ENCODE assay signal across 8 mouse cellular contexts in genomic region chr17:56139355-56139754, GRCm38 (mm10). TPM values are rescaled to one million over a fixed set of nuclear protein-coding genes. Genes with fewer than 3 reads are reported as not detected.
DNase-seq lines count a peak whose midpoint lies in the region; ATAC-seq and TF ChIP-seq lines count a peak whose summit lies in the region.

No protein-coding gene starts in this region.

- H3K27me3 ChIP-seq in hindbrain, embryonic 10.5 days (ENCODE audit: insufficient read depth, poor library complexity, severe bottlenecking) = peaks cover 91% of the 10 kb centered on the region
- H3K27me3 ChIP-seq in midbrain, embryonic 13.5 days = peaks cover 48% of the 10 kb centered on the region

- H3K4me2 ChIP-seq in midbrain, embryonic 13.5 days (replicated peaks) = peak overlapping the region; percentile 84

- no peak for TF ChIP-seq CTCF in layer of hippocampus, adult 2 months (conservative IDR thresholded peaks at IDR 0.05)

- peak overlapping the region; percentile 64 for H3K4me3 ChIP-seq in layer of hippocampus, adult 2 months
- peak overlapping the region; percentile 78 for H3K4me3 ChIP-seq in hindbrain, embryonic 10.5 days
- H3K4me3 ChIP-seq in midbrain, embryonic 13.5 days (replicated peaks) = peak overlapping the region; percentile 86

- DNase-seq in layer of hippocampus, adult 2 months (ENCODE audit: low spot score in 2 of 2) = no peak
- DNase-seq in layer of hippocampus, postnatal 14 days (ENCODE audit: low spot score in 2 of 2) = no peak
- DNase-seq in cerebellum, postnatal 25 days = peak; percentile 50 to 66
- no peak for DNase-seq in hindbrain, embryonic 10.5 days (ENCODE audit: low spot score)
- no peak for DNase-seq in Muller cell, postnatal 12 days (ENCODE audit: inconsistent ontology term)
- no peak for DNase-seq in lung, adult 18-20 months
- no peak for DNase-seq in thymus, postnatal 10 days (ENCODE audit: low spot score in 2 of 2)

- no peaks in the 10 kb centered on the region for H3K9me3 ChIP-seq in hindbrain, embryonic 10.5 days
- H3K9me3 ChIP-seq in midbrain, embryonic 13.5 days = no peaks in the 10 kb centered on the region

- 5% methylated on average over 21 of the region's 21 CpGs for WGBS in hindbrain, embryonic 10.5 days
- 5% methylated on average over 17 of the region's 21 CpGs for WGBS in midbrain, embryonic 13.5 days

- peak; percentile 9 for ATAC-seq in midbrain, embryonic 13.5 days

- H3K36me3 ChIP-seq in hindbrain, embryonic 10.5 days = no peaks in the 10 kb centered on the region
- H3K36me3 ChIP-seq in midbrain, embryonic 13.5 days = no peaks in the 10 kb centered on the region

- H3K4me1 ChIP-seq in hindbrain, embryonic 10.5 days (replicated peaks) = peaks cover 79% of the 10 kb centered on the region
- peaks cover 63% of the 10 kb centered on the region for H3K4me1 ChIP-seq in midbrain, embryonic 13.5 days (replicated peaks)

- H3K9ac ChIP-seq in midbrain, embryonic 13.5 days (replicated peaks) = peak overlapping the region; percentile 89

- H3K27ac ChIP-seq in layer of hippocampus, adult 2 months = peak overlapping the region; percentile 95
- peak overlapping the region; percentile 86 for H3K27ac ChIP-seq in hindbrain, embryonic 10.5 days
- peak overlapping the region; percentile 53; the same call in 1 of the 2 replicates for H3K27ac ChIP-seq in midbrain, embryonic 13.5 days

RNA-seq across cellular contexts. Expression of gene Sema6b, which starts 0.8 kb away (rescaled TPM):
- 100 to 1,000 TPM; 125 to 133 TPM for total RNA-seq in layer of hippocampus, adult 2 months (2021)
- 100 to 1,000 TPM; 140 to 142 TPM for total RNA-seq in layer of hippocampus, postnatal 14 days (2021)
- polyA plus RNA-seq in hindbrain, embryonic 10.5 days (2016; fragmentation: Nextera tagmentation; extraction: Ambion mirVana) = 2.3 and 3.8 TPM in 2 replicates
- 7.6 and 10.4 TPM in 2 replicates for polyA plus RNA-seq in midbrain, embryonic 13.5 days (2015; fragmentation: Nextera tagmentation; extraction: Ambion mirVana)

RNA-seq across cellular contexts. Expression of gene Lrg1, which starts 17.6 kb away (rescaled TPM):
- 1 to 10 TPM in 1 of 2 experiments, under 1 TPM in 1; 0.77 to 1.6 TPM for total RNA-seq in layer of hippocampus, adult 2 months (2021)
- under 1 TPM; 0.62 to 0.81 TPM for total RNA-seq in layer of hippocampus, postnatal 14 days (2021)
- polyA plus RNA-seq in hindbrain, embryonic 10.5 days (2016; fragmentation: Nextera tagmentation; extraction: Ambion mirVana) = not detected in 2 replicates
- 0.15 TPM in 1 of 2 replicates, not detected in the other for polyA plus RNA-seq in midbrain, embryonic 13.5 days (2015; fragmentation: Nextera tagmentation; extraction: Ambion mirVana)

RNA-seq across cellular contexts. Expression of gene Plin5, which starts 22.0 kb away (rescaled TPM):
- total RNA-seq in layer of hippocampus, adult 2 months (2021) = under 1 TPM; 0.54 to 0.76 TPM
- total RNA-seq in layer of hippocampus, postnatal 14 days (2021) = 1 to 10 TPM; 1.1 to 1.4 TPM
- polyA plus RNA-seq in hindbrain, embryonic 10.5 days (2016; fragmentation: Nextera tagmentation; extraction: Ambion mirVana) = 0.39 and 0.42 TPM in 2 replicates
- polyA plus RNA-seq in midbrain, embryonic 13.5 days (2015; fragmentation: Nextera tagmentation; extraction: Ambion mirVana) = 0.43 and 0.55 TPM in 2 replicates

RNA-seq across cellular contexts. Expression of gene Tnfaip8l1, which starts 22.9 kb away (rescaled TPM):
- 1 to 10 TPM; 5.4 to 7.0 TPM for total RNA-seq in layer of hippocampus, adult 2 months (2021)
- 1 to 10 TPM; 6.2 to 6.6 TPM for total RNA-seq in layer of hippocampus, postnatal 14 days (2021)
- 10.4 and 11.8 TPM in 2 replicates for polyA plus RNA-seq in hindbrain, embryonic 10.5 days (2016; fragmentation: Nextera tagmentation; extraction: Ambion mirVana)
- 8.2 and 8.7 TPM in 2 replicates for polyA plus RNA-seq in midbrain, embryonic 13.5 days (2015; fragmentation: Nextera tagmentation; extraction: Ambion mirVana)

RNA-seq across cellular contexts. Expression of gene Plin4, which starts 29.8 kb away (rescaled TPM):
- 10 to 100 TPM in 1 of 2 experiments, 1 to 10 TPM in 1; 7.5 to 10.1 TPM for total RNA-seq in layer of hippocampus, adult 2 months (2021)
- total RNA-seq in layer of hippocampus, postnatal 14 days (2021) = 1 to 10 TPM; 1.3 to 2.5 TPM
- 0.04 and 0.06 TPM in 2 replicates for polyA plus RNA-seq in hindbrain, embryonic 10.5 days (2016; fragmentation: Nextera tagmentation; extraction: Ambion mirVana)
- 0.04 and 0.11 TPM in 2 replicates for polyA plus RNA-seq in midbrain, embryonic 13.5 days (2015; fragmentation: Nextera tagmentation; extraction: Ambion mirVana)

Comparison
In these comparisons a context has a peak if more than half of its experiments do, and no peak if none do; other contexts are left out.
1. DNase-seq: peak in cerebellum, postnatal 25 days (2 of 2); none in layer of hippocampus, adult 2 months (0 of 2), layer of hippocampus, postnatal 14 days (0 of 2), hindbrain, embryonic 10.5 days (single experiment), Muller cell, postnatal 12 days (single experiment), lung, adult 18-20 months (0 of 2) and thymus, postnatal 10 days (0 of 2).
2. Peak in every context shown above with its lines, with median percentiles within 50 percentile points of each other: H3K27ac ChIP-seq and H3K4me3 ChIP-seq.